Mouse (Mus musculus): ENCODE measurements around the gene Hspg2. TPM values are rescaled to one million over a fixed set of nuclear protein-coding genes. Genes with fewer than 3 reads are reported as not detected.

Gene Hspg2
- total and polyA plus RNA-seq, 3 experiments = 0.05 TPM; not detected in 2

GRCm38 (mm10) chr4:137498882-137499583 is 30.5 kb downstream of the Hspg2 start:
- H3K27me3 ChIP-seq (ENCODE audit: insufficient read depth, low read length) = no peaks in the 10 kb centered on the region
- H3K36me3 ChIP-seq (replicated peaks) = no peaks in the 10 kb centered on the region
- ATAC-seq (ENCODE audit: extremely low read depth, insufficient number of reproducible peaks, low FRiP score, poor library complexity, severe bottlenecking) (no peak), DNase-seq (ENCODE audit: low spot score) (no peak)
- H3K4me3 ChIP-seq (ENCODE audit: low read depth, low read length) = no peak overlapping the region
- TF ChIP-seq TAL1 (conservative IDR thresholded peaks at IDR 0.05; ENCODE audit: low read depth, low read length) (no peak), POLR2AphosphoS5 (IDR thresholded peaks at IDR 0.05; ENCODE audit: insufficient replicate concordance, low read depth, low read length) (no peak), GATA2 (IDR thresholded peaks at IDR 0.05; ENCODE audit: borderline replicate concordance, low read depth, low read length) (no peak), CTCF (IDR thresholded peaks at IDR 0.05; ENCODE audit: low read depth, low read length) (no peak), GATA1 (IDR thresholded peaks at IDR 0.05; ENCODE audit: borderline replicate concordance, low read length) (no peak)
- H3K9me3 ChIP-seq (replicated peaks) = no peaks in the 10 kb centered on the region
- no peaks in the 10 kb centered on the region; the same call in 1 of the 2 replicates for H3K4me1 ChIP-seq (ENCODE audit: insufficient read depth, low read depth, low read length)

GRCm38 (mm10) chr4:137500149-137500548 is 31.6 kb downstream of the Hspg2 start:
- H3K4me1 ChIP-seq (ENCODE audit: insufficient read depth, low read depth, low read length) = no peaks in the 10 kb centered on the region; the same call in 1 of the 2 replicates
- no peaks in the 10 kb centered on the region for H3K36me3 ChIP-seq (replicated peaks)
- H3K9me3 ChIP-seq (replicated peaks) = no peaks in the 10 kb centered on the region
- DNase-seq (ENCODE audit: low spot score) (no peak), ATAC-seq (ENCODE audit: extremely low read depth, insufficient number of reproducible peaks, low FRiP score, poor library complexity, severe bottlenecking) (no peak)
- TF ChIP-seq GATA2 (IDR thresholded peaks at IDR 0.05; ENCODE audit: borderline replicate concordance, low read depth, low read length) = no peak
- no peak for TF ChIP-seq CTCF (IDR thresholded peaks at IDR 0.05; ENCODE audit: low read depth, low read length)
- no peak for TF ChIP-seq POLR2AphosphoS5 (IDR thresholded peaks at IDR 0.05; ENCODE audit: insufficient replicate concordance, low read depth, low read length)
- no peak for TF ChIP-seq TAL1 (conservative IDR thresholded peaks at IDR 0.05; ENCODE audit: low read depth, low read length)
- TF ChIP-seq GATA1 (IDR thresholded peaks at IDR 0.05; ENCODE audit: borderline replicate concordance, low read length) = no peak
- no peak overlapping the region for H3K4me3 ChIP-seq (ENCODE audit: low read depth, low read length)
- no peaks in the 10 kb centered on the region for H3K27me3 ChIP-seq (ENCODE audit: insufficient read depth, low read length)

GRCm38 (mm10) chr4:137500953-137501352 is 32.4 kb downstream of the Hspg2 start:
- H3K36me3 ChIP-seq (replicated peaks) = no peaks in the 10 kb centered on the region
- H3K27me3 ChIP-seq (ENCODE audit: insufficient read depth, low read length) = no peaks in the 10 kb centered on the region
- no peaks in the 10 kb centered on the region for H3K4me1 ChIP-seq (ENCODE audit: insufficient read depth, low read depth, low read length)
- H3K9me3 ChIP-seq (replicated peaks) = no peaks in the 10 kb centered on the region
- DNase-seq (ENCODE audit: low spot score) = no peak
- no peak for ATAC-seq (ENCODE audit: extremely low read depth, insufficient number of reproducible peaks, low FRiP score, poor library complexity, severe bottlenecking)
- no peak overlapping the region for H3K4me3 ChIP-seq (ENCODE audit: low read depth, low read length)
- TF ChIP-seq GATA2 (IDR thresholded peaks at IDR 0.05; ENCODE audit: borderline replicate concordance, low read depth, low read length) (no peak), CTCF (IDR thresholded peaks at IDR 0.05; ENCODE audit: low read depth, low read length) (no peak), GATA1 (IDR thresholded peaks at IDR 0.05; ENCODE audit: borderline replicate concordance, low read length) (no peak), TAL1 (conservative IDR thresholded peaks at IDR 0.05; ENCODE audit: low read depth, low read length) (no peak), POLR2AphosphoS5 (IDR thresholded peaks at IDR 0.05; ENCODE audit: insufficient replicate concordance, low read depth, low read length) (no peak)

GRCm38 (mm10) chr4:137502183-137502582 is 33.6 kb downstream of the Hspg2 start:
- no peak overlapping the region for H3K4me3 ChIP-seq (ENCODE audit: low read depth, low read length)
- H3K9me3 ChIP-seq (replicated peaks) = no peaks in the 10 kb centered on the region
- DNase-seq (ENCODE audit: low spot score) = no peak
- H3K4me1 ChIP-seq (ENCODE audit: insufficient read depth, low read depth, low read length) = no peaks in the 10 kb centered on the region
- no peak for ATAC-seq (ENCODE audit: extremely low read depth, insufficient number of reproducible peaks, low FRiP score, poor library complexity, severe bottlenecking)
- H3K36me3 ChIP-seq (replicated peaks) = no peaks in the 10 kb centered on the region
- no peak for TF ChIP-seq TAL1 (conservative IDR thresholded peaks at IDR 0.05; ENCODE audit: low read depth, low read length)
- no peak for TF ChIP-seq CTCF (IDR thresholded peaks at IDR 0.05; ENCODE audit: low read depth, low read length)
- no peak for TF ChIP-seq GATA1 (IDR thresholded peaks at IDR 0.05; ENCODE audit: borderline replicate concordance, low read length)
- no peak for TF ChIP-seq GATA2 (IDR thresholded peaks at IDR 0.05; ENCODE audit: borderline replicate concordance, low read depth, low read length)
- no peak for TF ChIP-seq POLR2AphosphoS5 (IDR thresholded peaks at IDR 0.05; ENCODE audit: insufficient replicate concordance, low read depth, low read length)
- no peaks in the 10 kb centered on the region for H3K27me3 ChIP-seq (ENCODE audit: insufficient read depth, low read length)

GRCm38 (mm10) chr4:137502801-137503200 is 34.2 kb downstream of the Hspg2 start:
- TF ChIP-seq GATA2 (IDR thresholded peaks at IDR 0.05; ENCODE audit: borderline replicate concordance, low read depth, low read length) (no peak), GATA1 (IDR thresholded peaks at IDR 0.05; ENCODE audit: borderline replicate concordance, low read length) (no peak), TAL1 (conservative IDR thresholded peaks at IDR 0.05; ENCODE audit: low read depth, low read length) (no peak), POLR2AphosphoS5 (IDR thresholded peaks at IDR 0.05; ENCODE audit: insufficient replicate concordance, low read depth, low read length) (no peak), CTCF (IDR thresholded peaks at IDR 0.05; ENCODE audit: low read depth, low read length) (no peak)
- Histone ChIP-seq H3K36me3 (replicated peaks) (no peaks in the 10 kb centered on the region), H3K4me1 (ENCODE audit: insufficient read depth, low read depth, low read length) (no peaks in the 10 kb centered on the region), H3K4me3 (ENCODE audit: low read depth, low read length) (no peak overlapping the region), H3K9me3 (replicated peaks) (no peaks in the 10 kb centered on the region), H3K27me3 (ENCODE audit: insufficient read depth, low read length) (no peaks in the 10 kb centered on the region)
- no peak for ATAC-seq (ENCODE audit: extremely low read depth, insufficient number of reproducible peaks, low FRiP score, poor library complexity, severe bottlenecking)
- no peak for DNase-seq (ENCODE audit: low spot score)

GRCm38 (mm10) chr4:137503509-137503971 is 35.0 kb downstream of the Hspg2 start:
- H3K4me3 ChIP-seq (ENCODE audit: low read depth, low read length) = no peak overlapping the region
- TF ChIP-seq GATA2 (IDR thresholded peaks at IDR 0.05; ENCODE audit: borderline replicate concordance, low read depth, low read length) = no peak
- no peak; the same call in 1 of the 2 replicates for TF ChIP-seq CTCF (IDR thresholded peaks at IDR 0.05; ENCODE audit: low read depth, low read length)
- TF ChIP-seq TAL1 (conservative IDR thresholded peaks at IDR 0.05; ENCODE audit: low read depth, low read length) = no peak
- no peak for TF ChIP-seq GATA1 (IDR thresholded peaks at IDR 0.05; ENCODE audit: borderline replicate concordance, low read length)
- no peaks in the 10 kb centered on the region for H3K4me1 ChIP-seq (ENCODE audit: insufficient read depth, low read depth, low read length)
- no peak for DNase-seq (ENCODE audit: low spot score)
- no peak for ATAC-seq (ENCODE audit: extremely low read depth, insufficient number of reproducible peaks, low FRiP score, poor library complexity, severe bottlenecking)
- no peaks in the 10 kb centered on the region for H3K36me3 ChIP-seq (replicated peaks)
- H3K27me3 ChIP-seq (ENCODE audit: insufficient read depth, low read length) = no peaks in the 10 kb centered on the region
- H3K9me3 ChIP-seq (replicated peaks) = no peaks in the 10 kb centered on the region
